Mouse (Mus musculus): ENCODE results near the gene Dlk1. TPM values are rescaled to one million over a fixed set of nuclear protein-coding genes. Genes with fewer than 3 reads are reported as not detected.
"Not testable (repeated sequence)": the region's sequence is repeated elsewhere in the genome, so short reads cannot be mapped to it uniquely, and the experiment has no call there.

Dlk1 gene
- polyA plus RNA-seq, 1 experiment from 2014 or later: 477 TPM

DNA sequence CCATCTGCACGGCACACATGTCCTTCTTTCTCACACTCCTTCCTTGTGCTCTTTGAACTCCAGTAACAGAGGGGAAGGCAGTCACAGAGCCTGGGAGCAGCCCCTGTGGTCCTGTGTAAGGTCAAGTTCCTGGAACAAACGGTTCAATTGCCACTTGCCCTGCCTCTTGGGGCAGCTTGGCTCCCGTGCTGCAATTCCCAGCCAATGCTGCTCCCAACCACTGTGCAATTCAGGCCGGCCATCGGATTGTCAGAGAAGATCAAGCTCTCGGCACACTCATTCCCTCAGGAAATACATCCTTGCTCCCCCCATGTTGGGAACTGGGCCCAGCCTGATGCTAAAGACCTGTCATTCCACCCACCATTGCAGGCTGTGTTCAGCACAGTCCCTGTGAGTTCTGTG, 21.0 kb downstream of the Dlk1 start:
- H3K9me3 ChIP-seq (ENCODE audit: control insufficient read depth, low read depth, low read length): no peaks in the 10 kb centered on the region
- no peak overlapping the region for H3K9ac ChIP-seq (replicated peaks; ENCODE audit: low read depth, low read length)
- H3K4me1 ChIP-seq (ENCODE audit: control insufficient read depth, insufficient read depth, low read length): peaks cover 5% of the 10 kb centered on the region; the same call in 1 of the 2 replicates
- no peaks in the 10 kb centered on the region for H3K36me3 ChIP-seq (ENCODE audit: control insufficient read depth, insufficient read depth, low read length)
- H3K27ac ChIP-seq (ENCODE audit: low read length): peak overlapping the region; percentile 52; the same call in 1 of the 2 replicates
- ATAC-seq (ENCODE audit: insufficient number of reproducible peaks, insufficient read depth, low FRiP score, low read depth): no peak; the same call in 1 of the 2 replicates
- no peak overlapping the region for H3K4me3 ChIP-seq (ENCODE audit: low read depth, low read length)
- H3K27me3 ChIP-seq (ENCODE audit: control insufficient read depth, insufficient read depth, low read length): no peaks in the 10 kb centered on the region
- H3K4me2 ChIP-seq (replicated peaks; ENCODE audit: low read depth, low read length): no peak overlapping the region
- WGBS: 24% methylated on average over 6 of the region's 6 CpGs

DNA sequence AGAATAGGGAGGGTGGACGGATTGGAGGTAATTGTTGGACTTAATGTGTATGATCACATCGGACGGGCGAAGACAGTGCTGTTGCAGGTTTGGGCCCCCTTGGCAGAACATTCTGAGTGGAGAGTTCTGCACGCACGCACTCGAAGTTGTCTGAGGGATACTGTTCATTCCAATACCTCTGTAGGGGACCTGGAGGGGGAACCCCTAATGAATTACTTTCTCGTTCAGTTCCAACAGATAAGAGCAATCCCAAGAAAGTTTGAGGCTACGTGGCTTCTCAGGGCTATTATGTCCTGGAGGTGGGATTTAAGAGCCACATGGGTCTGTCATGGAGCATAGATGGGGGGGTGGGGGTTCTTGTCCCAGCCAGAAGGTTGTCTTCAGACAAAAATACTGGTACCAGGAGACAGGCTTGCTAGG, 21.6 kb downstream of the Dlk1 start:
- H3K4me2 ChIP-seq (replicated peaks; ENCODE audit: low read depth, low read length): no peak overlapping the region
- H3K4me1 ChIP-seq (ENCODE audit: control insufficient read depth, insufficient read depth, low read length): peaks cover 5% of the 10 kb centered on the region; the same call in 1 of the 2 replicates
- H3K9me3 ChIP-seq (ENCODE audit: control insufficient read depth, low read depth, low read length): no peaks in the 10 kb centered on the region
- WGBS: 60% methylated on average over 9 of the region's 9 CpGs
- no peak overlapping the region for H3K4me3 ChIP-seq (ENCODE audit: low read depth, low read length)
- H3K27ac ChIP-seq (ENCODE audit: low read length): no peak overlapping the region
- no peaks in the 10 kb centered on the region for H3K27me3 ChIP-seq (ENCODE audit: control insufficient read depth, insufficient read depth, low read length)
- H3K36me3 ChIP-seq (ENCODE audit: control insufficient read depth, insufficient read depth, low read length): no peaks in the 10 kb centered on the region
- H3K9ac ChIP-seq (replicated peaks; ENCODE audit: low read depth, low read length): no peak overlapping the region
- no peak for ATAC-seq (ENCODE audit: insufficient number of reproducible peaks, insufficient read depth, low FRiP score, low read depth)

DNA sequence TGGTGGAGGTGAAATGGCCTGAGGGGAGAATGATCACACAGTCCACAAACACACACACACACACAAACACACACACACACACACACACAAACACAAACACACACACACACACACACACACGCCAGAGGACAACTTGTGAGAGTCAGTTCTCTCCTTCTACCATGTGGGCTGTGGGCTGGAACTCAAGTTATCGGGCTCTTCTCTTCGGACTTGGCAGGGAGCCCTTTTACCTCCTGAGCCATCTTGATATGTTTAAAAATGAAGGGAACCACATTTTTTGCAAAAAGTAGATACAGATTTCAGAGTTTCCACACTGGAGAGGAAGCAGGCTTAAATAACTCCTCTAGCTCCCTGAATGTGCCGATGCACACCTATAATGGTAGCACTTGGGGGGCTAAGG, 22.9 kb downstream of the Dlk1 start:
- no peak for ATAC-seq (ENCODE audit: insufficient number of reproducible peaks, insufficient read depth, low FRiP score, low read depth)
- Histone ChIP-seq H3K9ac (replicated peaks; ENCODE audit: low read depth, low read length) (no peak overlapping the region), H3K27ac (ENCODE audit: low read length) (no peak overlapping the region), H3K4me3 (ENCODE audit: low read depth, low read length) (no peak overlapping the region), H3K9me3 (ENCODE audit: control insufficient read depth, low read depth, low read length) (no peaks in the 10 kb centered on the region), H3K4me1 (ENCODE audit: control insufficient read depth, insufficient read depth, low read length) (peaks cover 5% of the 10 kb centered on the region; the same call in 1 of the 2 replicates), H3K36me3 (ENCODE audit: control insufficient read depth, insufficient read depth, low read length) (no peaks in the 10 kb centered on the region), H3K27me3 (ENCODE audit: control insufficient read depth, insufficient read depth, low read length) (no peaks in the 10 kb centered on the region), H3K4me2 (replicated peaks; ENCODE audit: low read depth, low read length) (no peak overlapping the region)
- 61% methylated on average over 4 of the region's 4 CpGs for WGBS

- not testable (repeated sequence) for H3K9me3 ChIP-seq (ENCODE audit: control insufficient read depth, low read depth, low read length); H3K36me3 ChIP-seq (ENCODE audit: control insufficient read depth, insufficient read depth, low read length); H3K27ac ChIP-seq (ENCODE audit: low read length); ATAC-seq (ENCODE audit: insufficient number of reproducible peaks, insufficient read depth, low FRiP score, low read depth); H3K9ac ChIP-seq (replicated peaks; ENCODE audit: low read depth, low read length); H3K4me2 ChIP-seq (replicated peaks; ENCODE audit: low read depth, low read length); H3K4me1 ChIP-seq (ENCODE audit: control insufficient read depth, insufficient read depth, low read length); H3K27me3 ChIP-seq (ENCODE audit: control insufficient read depth, insufficient read depth, low read length); H3K4me3 ChIP-seq (ENCODE audit: low read depth, low read length)
- 47% methylated on average over 1 of the region's 1 CpGs for WGBS
Measured at GRCm38 (mm10) chr12:109486525-109486924, 33.9 kb downstream of the Dlk1 start.

DNA sequence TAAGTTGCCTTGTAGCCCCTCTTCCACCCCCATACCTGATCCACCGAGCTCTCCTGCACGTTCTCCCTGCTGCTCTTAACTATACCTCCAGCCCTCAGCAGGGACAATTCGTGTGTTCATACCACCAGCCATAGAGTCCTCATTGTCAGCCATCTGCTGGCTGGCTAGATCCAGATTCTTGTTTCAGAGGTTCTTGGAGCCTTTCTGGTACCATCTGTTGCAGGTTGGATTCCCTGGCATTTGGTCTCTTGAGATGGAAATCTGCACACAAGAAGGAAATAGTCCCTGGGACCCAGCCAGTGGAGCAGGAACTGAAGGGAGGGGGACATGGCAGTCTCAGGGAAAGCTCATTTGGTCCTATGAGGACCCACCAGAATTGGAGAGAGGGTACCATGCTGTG, 39.1 kb downstream of the Dlk1 start:
- no peak overlapping the region for H3K9ac ChIP-seq (replicated peaks; ENCODE audit: low read depth, low read length)
- H3K27ac ChIP-seq (ENCODE audit: low read length): no peak overlapping the region
- no peak overlapping the region for H3K4me3 ChIP-seq (ENCODE audit: low read depth, low read length)
- H3K27me3 ChIP-seq (ENCODE audit: control insufficient read depth, insufficient read depth, low read length): no peaks in the 10 kb centered on the region
- H3K36me3 ChIP-seq (ENCODE audit: control insufficient read depth, insufficient read depth, low read length): no peaks in the 10 kb centered on the region
- no peaks in the 10 kb centered on the region for H3K9me3 ChIP-seq (ENCODE audit: control insufficient read depth, low read depth, low read length)
- WGBS: 83% methylated on average over 3 of the region's 3 CpGs
- H3K4me2 ChIP-seq (replicated peaks; ENCODE audit: low read depth, low read length): no peak overlapping the region
- peaks cover 6% of the 10 kb centered on the region; the same call in 1 of the 2 replicates for H3K4me1 ChIP-seq (ENCODE audit: control insufficient read depth, insufficient read depth, low read length)
- ATAC-seq (ENCODE audit: insufficient number of reproducible peaks, insufficient read depth, low FRiP score, low read depth): no peak

- no peak overlapping the region for H3K27ac ChIP-seq (ENCODE audit: low read length)
- no peaks in the 10 kb centered on the region for H3K9me3 ChIP-seq (ENCODE audit: control insufficient read depth, low read depth, low read length)
- no peaks in the 10 kb centered on the region for H3K27me3 ChIP-seq (ENCODE audit: control insufficient read depth, insufficient read depth, low read length)
- no peaks in the 10 kb centered on the region for H3K36me3 ChIP-seq (ENCODE audit: control insufficient read depth, insufficient read depth, low read length)
- 91% methylated on average over 9 of the region's 9 CpGs for WGBS
- peaks cover 6% of the 10 kb centered on the region; the same call in 1 of the 2 replicates for H3K4me1 ChIP-seq (ENCODE audit: control insufficient read depth, insufficient read depth, low read length)
- no peak for ATAC-seq (ENCODE audit: insufficient number of reproducible peaks, insufficient read depth, low FRiP score, low read depth)
- H3K4me2 ChIP-seq (replicated peaks; ENCODE audit: low read depth, low read length): no peak overlapping the region
- no peak overlapping the region for H3K4me3 ChIP-seq (ENCODE audit: low read depth, low read length)
- no peak overlapping the region for H3K9ac ChIP-seq (replicated peaks; ENCODE audit: low read depth, low read length)
Measured at GRCm38 (mm10) chr12:109493381-109493780, 40.8 kb downstream of the Dlk1 start.

DNA sequence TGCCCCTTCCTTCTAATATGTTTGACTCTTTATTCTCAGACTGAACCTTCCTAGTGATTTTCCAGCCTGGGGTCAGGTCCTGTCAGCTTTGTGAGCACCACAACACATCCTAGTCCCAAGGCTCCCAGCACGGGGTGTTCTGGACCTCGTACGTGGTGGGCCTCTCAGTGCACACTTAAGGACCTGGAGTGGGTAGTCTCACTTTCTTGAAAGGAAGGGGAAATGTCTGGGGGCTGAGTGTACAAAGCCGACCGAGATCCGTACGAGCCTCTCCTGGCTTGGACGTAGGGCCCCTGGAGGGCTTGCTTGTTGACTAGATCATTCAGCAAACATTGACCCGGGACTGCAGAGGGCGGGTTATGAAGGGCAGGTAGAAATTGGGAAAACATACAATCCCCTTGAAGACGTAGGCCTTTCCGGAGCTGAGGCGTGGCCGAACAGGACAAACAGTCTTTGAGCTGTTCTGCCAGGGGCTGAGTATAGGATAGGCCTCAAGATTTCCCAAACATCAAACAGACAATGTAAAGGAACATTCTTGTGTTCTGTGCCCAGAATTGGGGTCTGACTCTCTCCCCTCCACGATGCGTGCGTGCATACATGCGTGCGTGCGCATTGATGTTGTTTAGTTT, 42.5 kb downstream of the Dlk1 start:
- H3K4me1 ChIP-seq (ENCODE audit: control insufficient read depth, insufficient read depth, low read length): peaks cover 6% of the 10 kb centered on the region; the same call in 1 of the 2 replicates
- H3K27ac ChIP-seq (ENCODE audit: low read length): peak overlapping the region; percentile 17; the same call in 1 of the 2 replicates
- H3K36me3 ChIP-seq (ENCODE audit: control insufficient read depth, insufficient read depth, low read length): no peaks in the 10 kb centered on the region
- H3K9ac ChIP-seq (replicated peaks; ENCODE audit: low read depth, low read length): no peak overlapping the region
- no peaks in the 10 kb centered on the region for H3K9me3 ChIP-seq (ENCODE audit: control insufficient read depth, low read depth, low read length)
- no peak overlapping the region for H3K4me2 ChIP-seq (replicated peaks; ENCODE audit: low read depth, low read length)
- no peaks in the 10 kb centered on the region for H3K27me3 ChIP-seq (ENCODE audit: control insufficient read depth, insufficient read depth, low read length)
- H3K4me3 ChIP-seq (ENCODE audit: low read depth, low read length): no peak overlapping the region
- WGBS: 64% methylated on average over 20 of the region's 20 CpGs
- ATAC-seq (ENCODE audit: insufficient number of reproducible peaks, insufficient read depth, low FRiP score, low read depth): peak; percentile 54

GRCm38 (mm10) chr12:109496397-109496796, 43.8 kb downstream of the Dlk1 start:
- H3K27ac ChIP-seq (ENCODE audit: low read length): no peak overlapping the region
- H3K9ac ChIP-seq (replicated peaks; ENCODE audit: low read depth, low read length): no peak overlapping the region

DNA sequence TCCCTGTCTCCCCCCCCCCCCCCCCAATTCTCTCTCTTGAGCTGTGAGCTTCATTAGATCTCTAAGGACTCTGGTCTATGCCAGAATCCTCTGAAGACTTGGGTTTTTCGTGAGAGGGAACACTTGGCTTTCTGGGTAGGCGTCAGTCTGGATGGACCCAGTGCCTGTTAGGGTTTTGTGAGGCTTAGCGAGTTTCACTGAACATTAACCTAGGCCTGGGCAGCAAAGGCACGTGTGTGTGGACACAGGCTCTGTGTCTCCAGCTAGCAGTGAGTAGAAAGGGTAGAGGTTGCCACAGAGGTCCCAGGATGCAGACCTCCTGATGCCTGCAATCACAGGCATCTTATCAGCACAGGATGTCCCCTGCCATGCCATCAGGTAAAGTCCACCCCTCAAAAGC, 48.4 kb downstream of the Dlk1 start:
- Histone ChIP-seq H3K4me2 (replicated peaks; ENCODE audit: low read depth, low read length) (no peak overlapping the region), H3K4me1 (ENCODE audit: control insufficient read depth, insufficient read depth, low read length) (no peaks in the 10 kb centered on the region), H3K9me3 (ENCODE audit: control insufficient read depth, low read depth, low read length) (no peaks in the 10 kb centered on the region), H3K36me3 (ENCODE audit: control insufficient read depth, insufficient read depth, low read length) (no peaks in the 10 kb centered on the region), H3K27ac (ENCODE audit: low read length) (no peak overlapping the region), H3K27me3 (ENCODE audit: control insufficient read depth, insufficient read depth, low read length) (no peaks in the 10 kb centered on the region), H3K4me3 (ENCODE audit: low read depth, low read length) (no peak overlapping the region), H3K9ac (replicated peaks; ENCODE audit: low read depth, low read length) (no peak overlapping the region)
- 40% methylated on average over 4 of the region's 4 CpGs for WGBS
- ATAC-seq (ENCODE audit: insufficient number of reproducible peaks, insufficient read depth, low FRiP score, low read depth): no peak

More at GRCm38 (mm10) chr12:109496397-109496796, 43.8 kb downstream of the Dlk1 start:
- Histone ChIP-seq H3K4me2 (replicated peaks; ENCODE audit: low read depth, low read length) (no peak overlapping the region), H3K9me3 (ENCODE audit: control insufficient read depth, low read depth, low read length) (no peaks in the 10 kb centered on the region), H3K36me3 (ENCODE audit: control insufficient read depth, insufficient read depth, low read length) (no peaks in the 10 kb centered on the region), H3K4me3 (ENCODE audit: low read depth, low read length) (no peak overlapping the region), H3K4me1 (ENCODE audit: control insufficient read depth, insufficient read depth, low read length) (peaks cover 6% of the 10 kb centered on the region; the same call in 1 of the 2 replicates), H3K27me3 (ENCODE audit: control insufficient read depth, insufficient read depth, low read length) (no peaks in the 10 kb centered on the region)
- ATAC-seq (ENCODE audit: insufficient number of reproducible peaks, insufficient read depth, low FRiP score, low read depth): no peak
- WGBS: 65% methylated on average over 6 of the region's 6 CpGs

Measured in stomach, embryonic 14.5 days (tissue).